Mouse (Mus musculus) monocyte, adult 59 days (primary cell): ENCODE data around the gene Ush1g. TPM values are rescaled to one million over a fixed set of nuclear protein-coding genes. Genes with fewer than 3 reads are reported as not detected.

Experiments
- total RNA-seq, 2 experiments: library from RNA; stranded (reverse); gene quantifications; one replicate each; pipeline ENCODE4 v1.2.4; 2023

Ush1g gene
- total RNA-seq, result not detected

DNA sequence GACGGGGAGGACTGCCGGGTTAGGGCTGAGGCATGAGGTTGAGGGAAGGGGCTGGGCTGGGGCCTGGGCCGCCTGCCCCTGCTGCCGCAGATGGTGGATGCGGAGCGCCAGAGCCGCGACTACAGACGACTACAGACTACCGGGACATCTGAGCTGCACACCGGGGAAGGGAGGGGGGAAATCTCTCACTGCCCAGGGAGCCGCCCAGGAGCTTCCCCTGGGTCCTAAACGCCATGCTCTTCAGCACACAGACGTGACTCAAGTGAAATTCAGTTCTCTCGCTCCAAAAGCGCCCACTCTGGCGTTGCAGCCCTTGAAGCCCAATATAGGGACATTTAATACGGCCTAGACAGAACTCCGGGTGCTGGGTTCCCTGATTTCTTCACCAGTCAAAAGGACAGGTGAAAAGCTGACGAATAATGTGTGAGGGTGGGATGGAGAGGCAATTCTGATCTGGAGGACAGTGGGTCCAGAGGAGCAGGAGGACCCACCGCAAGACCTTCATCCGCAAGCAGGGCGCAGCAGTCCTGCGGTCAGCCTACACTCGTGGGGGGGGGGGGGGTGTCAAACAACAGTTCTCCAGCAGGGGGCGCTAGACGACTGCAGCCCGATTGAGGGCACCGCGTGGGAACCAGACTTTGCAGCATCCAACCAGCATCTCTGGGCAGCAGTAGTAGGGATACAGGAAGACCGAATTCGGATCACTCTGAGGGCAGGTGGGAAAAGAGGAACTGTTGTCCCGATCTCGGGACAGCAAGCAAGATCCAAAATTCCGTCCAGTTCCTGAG is at the start of gene Ush1g:
Ush1g (minus strand) TSS at position 136 of the 788 bp plus-strand sequence.

DNA sequence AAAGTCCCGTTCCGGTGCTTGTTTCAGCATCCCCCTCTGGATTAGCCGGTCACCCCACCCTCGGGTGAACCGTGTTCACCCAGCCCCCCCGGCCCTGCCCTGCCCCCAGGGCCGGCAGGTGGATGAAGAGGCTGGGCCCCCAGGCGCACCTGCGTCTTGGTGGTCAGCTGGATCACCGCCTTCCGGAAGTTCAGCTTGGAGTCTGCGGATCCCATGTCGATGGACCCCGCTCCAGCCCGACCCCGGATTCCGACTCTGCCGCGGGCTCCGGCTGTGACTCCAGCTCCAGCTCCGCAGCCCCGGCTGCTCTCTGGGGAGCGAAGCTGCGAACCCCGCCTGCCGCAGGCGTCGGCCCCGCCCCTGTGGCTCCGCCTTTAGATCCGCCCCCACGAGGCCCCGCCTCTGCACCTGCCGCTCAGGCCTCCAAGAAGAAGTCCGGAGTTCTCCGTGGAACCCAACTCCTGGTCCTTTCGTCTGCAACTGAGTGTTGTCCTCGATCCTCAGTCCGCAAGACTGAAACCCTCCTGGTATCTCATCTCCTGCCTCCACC is 45.6 kb upstream of the Ush1g start, which contains the start of gene Hid1:
Hid1 (minus strand) TSS at position 362 of the 550 bp plus-strand sequence.

DNA sequence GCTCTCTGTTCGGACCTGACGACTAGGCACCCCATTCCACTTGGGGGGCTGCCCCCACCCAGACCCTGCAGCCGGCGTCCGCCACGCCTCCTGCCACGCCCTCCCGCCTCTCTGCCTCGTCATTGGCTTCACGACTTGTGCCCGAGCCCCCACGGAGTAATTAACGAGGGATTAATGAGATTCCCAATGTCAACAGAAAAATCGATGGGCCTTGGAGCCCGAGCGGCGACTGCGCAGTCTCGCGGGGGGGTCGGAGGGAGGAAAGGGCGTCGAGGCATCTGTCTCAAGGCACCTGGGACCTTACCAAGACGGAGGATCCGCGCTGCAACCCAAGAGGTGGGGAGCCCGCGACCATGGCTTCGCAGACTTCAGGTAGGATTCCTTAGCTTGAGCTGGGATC is 12.7 kb upstream of the Ush1g start, which contains the start of gene Otop3:
Otop3 (plus strand) TSS at position 201 of the 400 bp plus-strand sequence.

DNA sequence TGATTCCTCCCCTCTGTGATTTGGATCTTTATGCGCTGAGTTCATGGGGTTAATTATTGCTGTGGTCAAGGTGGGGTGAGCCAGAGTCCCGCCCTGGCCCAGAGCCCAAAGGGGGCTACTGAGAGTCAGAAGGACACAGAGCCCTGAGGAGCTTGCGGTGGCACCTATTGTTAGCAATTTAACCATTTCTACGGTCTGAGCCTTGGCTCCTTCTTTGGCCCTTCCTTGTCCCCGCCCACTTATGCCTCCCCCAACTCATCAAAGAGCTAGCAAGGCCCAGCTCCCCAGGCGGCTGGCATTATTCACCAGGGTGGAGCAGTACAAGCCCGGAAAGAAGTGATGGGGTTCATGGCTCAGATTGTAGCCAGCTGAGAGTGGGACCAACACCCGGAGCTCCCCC is 15.0 kb downstream of the Ush1g start, which contains the start of gene Otop2:
Otop2 (plus strand) TSS at position 301 of the 400 bp plus-strand sequence.

DNA sequence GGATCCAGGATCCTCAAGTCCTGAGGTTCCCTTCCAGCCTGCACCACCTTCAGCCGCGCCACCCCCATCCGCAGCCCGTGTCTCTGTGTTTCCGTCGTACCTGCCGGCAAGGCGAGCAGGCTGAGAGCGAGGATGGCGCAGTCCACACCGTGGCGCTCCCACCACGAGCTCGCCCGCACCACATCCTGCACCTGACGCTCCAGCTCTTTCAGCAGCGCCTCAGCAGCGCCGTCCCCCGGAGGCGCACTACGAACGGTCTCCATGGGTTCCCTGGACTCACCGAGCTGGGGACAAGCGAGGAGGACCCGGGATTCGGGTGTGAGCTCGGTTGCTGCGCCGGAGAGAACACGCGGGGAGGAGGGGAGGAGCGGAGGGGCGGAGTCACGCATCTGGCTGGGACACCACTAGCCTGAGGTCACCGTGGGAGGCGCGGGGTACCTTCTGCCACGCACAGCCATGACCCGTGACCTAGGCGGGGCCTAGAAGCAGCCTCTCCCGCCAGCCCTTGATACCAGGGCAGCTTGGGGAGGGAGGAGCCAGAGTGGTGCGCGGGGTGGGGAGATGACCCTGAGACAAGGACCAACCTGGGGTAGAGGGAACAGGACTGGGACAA is 24.5 kb downstream of the Ush1g start, which contains the start of gene Fads6:
Fads6 (minus strand) TSS at position 450 of the 613 bp plus-strand sequence.

DNA sequence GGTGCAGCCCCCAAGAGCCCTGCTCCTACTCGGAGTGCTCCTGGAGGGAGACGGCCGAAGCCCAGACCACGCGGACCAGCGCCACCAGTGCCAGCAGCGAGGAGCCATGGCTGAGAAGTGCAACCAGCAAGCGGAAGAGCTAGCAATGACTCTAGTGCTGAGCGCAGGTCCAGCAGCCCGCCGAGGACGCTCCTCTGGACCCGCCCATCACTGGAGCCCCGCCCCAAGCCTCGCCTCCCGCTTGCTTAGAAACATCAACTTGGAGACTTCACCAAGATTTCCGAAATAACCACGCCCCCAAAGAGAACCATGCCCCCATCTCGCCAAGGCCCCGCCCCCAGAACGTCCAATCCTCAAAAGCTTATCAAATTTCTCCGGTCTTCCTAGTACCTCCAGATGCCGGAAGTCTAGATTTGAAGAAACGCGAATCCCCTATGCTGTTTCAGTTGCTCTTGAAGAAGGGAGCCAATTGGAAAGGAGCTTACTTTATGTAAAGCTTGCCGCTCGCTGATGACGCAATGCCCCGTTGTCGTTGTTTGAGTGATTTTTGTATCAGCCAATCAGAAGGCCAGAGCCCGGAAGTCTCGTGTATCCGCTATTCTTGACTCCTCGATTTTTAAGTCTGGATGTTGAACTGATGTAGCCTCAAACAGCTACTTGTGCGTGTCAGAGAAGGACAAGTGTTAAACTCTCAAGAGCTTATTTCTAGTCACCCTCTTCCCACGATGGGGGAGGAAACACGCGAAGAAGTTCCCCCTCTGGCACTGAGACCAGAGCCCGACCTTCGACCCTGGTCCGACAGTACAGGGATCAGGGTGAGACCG is 44.8 kb downstream of the Ush1g start, which contains the start of gene Fdxr:
Fdxr (minus strand) TSS at position 271 of the 824 bp plus-strand sequence.

DNA sequence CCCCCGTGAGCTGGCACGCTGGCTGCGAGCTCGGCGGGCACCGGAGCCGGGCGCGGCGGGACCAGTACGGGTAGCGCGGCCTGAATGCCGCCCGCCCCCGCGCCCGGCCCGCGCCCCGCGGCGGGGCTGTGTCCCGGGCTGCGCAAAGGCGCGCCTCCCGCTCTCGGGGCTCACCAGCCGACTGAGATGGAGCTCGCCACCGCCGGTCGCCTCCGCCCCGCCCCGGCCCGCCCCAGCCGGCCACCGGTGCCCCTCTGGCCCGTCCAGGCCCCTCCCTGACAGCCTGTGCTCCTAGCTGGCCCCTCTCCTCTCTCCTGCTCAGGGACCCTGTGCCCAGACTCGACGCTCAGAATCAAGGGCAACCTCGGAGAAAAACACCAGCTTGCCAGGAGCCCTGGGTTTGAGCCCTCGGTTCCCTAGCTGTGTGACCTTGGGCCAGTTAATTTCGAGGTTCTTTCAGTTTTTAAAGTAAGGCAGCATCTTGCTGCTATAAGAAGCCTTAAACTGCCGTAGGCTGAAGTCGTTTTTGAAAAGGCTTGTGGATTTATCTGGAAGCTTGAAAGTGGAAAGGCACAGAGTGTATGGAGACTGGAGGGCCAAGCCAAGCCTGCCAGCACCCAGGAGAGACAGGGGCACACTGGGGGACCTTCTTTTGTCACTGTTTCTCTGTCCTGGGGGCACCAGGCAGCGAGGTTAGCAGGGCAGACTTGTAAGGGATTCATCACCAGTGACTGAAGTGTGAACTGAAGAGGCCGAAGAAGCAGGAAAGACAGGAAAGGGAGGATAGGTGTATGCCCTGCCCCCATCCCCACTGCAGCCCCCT is 54.6 kb downstream of the Ush1g start, which contains the start of gene Grin2c:
Grin2c (minus strand) TSS at position 183 of the 823 bp plus-strand sequence.

Other genes with a start within 250 kb of the Ush1g start
- gene Rab37, start 230.6 kb downstream of the Ush1g start, total RNA-seq, result 1 to 10 TPM; 1.5 to 1.6 TPM
- 10 to 100 TPM; 28.8 to 29.9 TPM for gene Cd300lf, start 188.0 kb downstream of the Ush1g start, total RNA-seq
- 10 to 100 TPM; 82.4 to 86.6 TPM for gene Slc9a3r1, start 158.7 kb downstream of the Ush1g start, total RNA-seq
- gene Tmem104, start 134.6 kb downstream of the Ush1g start, total RNA-seq, result 10 to 100 TPM; 59.0 to 72.0 TPM
- gene Nat9, start 134.2 kb downstream of the Ush1g start, total RNA-seq, result 10 to 100 TPM; 16.3 to 18.5 TPM
- gene Grin2c, start 54.8 kb downstream of the Ush1g start, total RNA-seq, result not detected
- 10 to 100 TPM; 10.6 to 12.1 TPM for gene Fdxr, start 45.0 kb downstream of the Ush1g start, total RNA-seq
- gene Fads6, start 24.4 kb downstream of the Ush1g start, total RNA-seq, result 1 to 10 TPM; 1.2 to 1.4 TPM
- gene Otop2, start 14.9 kb downstream of the Ush1g start, total RNA-seq, result not detected
- gene Otop3, start 12.7 kb upstream of the Ush1g start, total RNA-seq, result not detected
- under 1 TPM; 0.45 to 0.73 TPM for gene Hid1, start 45.7 kb upstream of the Ush1g start, total RNA-seq
- gene Cdr2l, start 59.9 kb upstream of the Ush1g start, total RNA-seq, result under 1 TPM; 0.21 to 0.36 TPM
- gene Mrpl58, start 81.7 kb upstream of the Ush1g start, total RNA-seq, result 10 to 100 TPM; 51.8 to 56.5 TPM
- 100 to 1,000 TPM; 227 to 243 TPM for gene Atp5h, start 97.9 kb upstream of the Ush1g start, total RNA-seq
- 10 to 100 TPM; 33.9 to 34.2 TPM for gene Kctd2, start 98.1 kb upstream of the Ush1g start, total RNA-seq
- gene Trim80, start 118.5 kb upstream of the Ush1g start, total RNA-seq, result not detected
- under 1 TPM in 1 of 2 experiments, not detected in 1; 0.21 TPM for gene Slc16a5, start 140.4 kb upstream of the Ush1g start, total RNA-seq
- gene Armc7, start 153.6 kb upstream of the Ush1g start, total RNA-seq, result 10 to 100 TPM; 31.8 to 35.1 TPM
- gene Nt5c, start 169.8 kb upstream of the Ush1g start, total RNA-seq, result 10 to 100 TPM; 91.6 to 94.8 TPM
- 100 to 1,000 TPM; 177 to 178 TPM for gene Jpt1, start 192.3 kb upstream of the Ush1g start, total RNA-seq
- 100 to 1,000 TPM; 185 to 191 TPM for gene Sumo2, start 214.2 kb upstream of the Ush1g start, total RNA-seq
- 10 to 100 TPM; 32.4 to 40.1 TPM for gene Nup85, start 242.4 kb upstream of the Ush1g start, total RNA-seq